Mouse (Mus musculus): ENCODE data around the gene 2700081O15Rik. TPM values are rescaled to one million over a fixed set of nuclear protein-coding genes. Genes with fewer than 3 reads are reported as not detected.
A peak's percentile ranks its signal among the peaks of the same experiment; 100 is the strongest.
"Not testable (repeated sequence)": the region's sequence is repeated elsewhere in the genome, so short reads cannot be mapped to it uniquely, and the experiment has no call there.

Gene 2700081O15Rik
- polyA plus RNA-seq, 1 experiment from 2014 or later = 17.7 TPM

DNA sequence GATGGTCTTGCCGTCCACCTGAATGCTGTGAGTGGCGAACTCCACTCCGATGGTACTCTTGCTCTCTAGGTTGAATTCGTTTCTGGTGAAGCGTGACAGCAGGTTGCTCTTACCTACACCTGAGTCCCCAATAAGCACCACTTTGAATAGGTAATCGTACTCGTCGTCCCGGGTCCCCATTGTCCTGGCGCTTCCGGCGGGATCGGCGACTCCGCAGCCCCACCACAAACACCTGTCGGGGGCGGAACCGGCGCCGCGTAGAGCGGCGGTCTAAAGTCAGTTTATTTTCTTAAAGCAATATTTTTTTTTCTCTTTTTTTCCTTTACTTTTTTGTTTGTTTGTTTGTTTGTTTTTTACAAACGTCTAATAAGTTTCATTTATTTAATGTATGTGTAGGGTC, 18.5 kb upstream of the 2700081O15Rik start:
- H3K9ac ChIP-seq; H3K4me1 ChIP-seq (replicated peaks); H3K36me3 ChIP-seq; H3K27ac ChIP-seq; H3K4me3 ChIP-seq; H3K9me3 ChIP-seq; ATAC-seq (ENCODE audit: low FRiP score); H3K4me2 ChIP-seq: not testable (repeated sequence)
- peaks cover 10% of the 10 kb centered on the region; the same call in 1 of the 2 replicates for H3K27me3 ChIP-seq
- 43% methylated on average over 24 of the region's 24 CpGs for WGBS

DNA sequence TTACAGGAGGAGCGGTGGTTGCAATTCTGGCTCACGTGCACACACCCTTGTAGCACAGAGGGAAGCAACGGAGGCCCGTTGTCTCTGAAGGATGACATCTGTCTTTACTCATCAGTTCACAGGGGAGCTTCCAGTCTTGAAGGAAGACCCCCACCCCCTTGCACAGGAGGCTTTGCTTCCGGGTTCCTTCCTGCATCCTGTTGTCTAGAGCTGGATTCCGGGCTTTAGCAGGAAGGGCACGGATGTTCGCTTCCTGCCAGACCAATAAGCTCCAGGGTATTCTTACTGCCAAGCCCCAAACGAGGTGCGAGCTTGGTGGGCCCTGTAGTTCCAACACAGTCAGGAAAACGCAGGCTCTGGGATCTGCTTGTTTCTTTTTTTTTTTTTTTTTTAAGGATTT, 16.8 kb upstream of the 2700081O15Rik start:
- no peak overlapping the region for H3K27ac ChIP-seq
- 83% methylated on average over 11 of the region's 11 CpGs for WGBS
- peaks cover 10% of the 10 kb centered on the region; the same call in 1 of the 2 replicates for H3K27me3 ChIP-seq
- H3K4me1 ChIP-seq (replicated peaks) = no peaks in the 10 kb centered on the region
- H3K9me3 ChIP-seq = no peaks in the 10 kb centered on the region
- no peak overlapping the region for H3K9ac ChIP-seq
- H3K4me3 ChIP-seq = no peak overlapping the region
- no peak for ATAC-seq (ENCODE audit: low FRiP score)
- no peak overlapping the region for H3K4me2 ChIP-seq
- H3K36me3 ChIP-seq = no peaks in the 10 kb centered on the region

DNA sequence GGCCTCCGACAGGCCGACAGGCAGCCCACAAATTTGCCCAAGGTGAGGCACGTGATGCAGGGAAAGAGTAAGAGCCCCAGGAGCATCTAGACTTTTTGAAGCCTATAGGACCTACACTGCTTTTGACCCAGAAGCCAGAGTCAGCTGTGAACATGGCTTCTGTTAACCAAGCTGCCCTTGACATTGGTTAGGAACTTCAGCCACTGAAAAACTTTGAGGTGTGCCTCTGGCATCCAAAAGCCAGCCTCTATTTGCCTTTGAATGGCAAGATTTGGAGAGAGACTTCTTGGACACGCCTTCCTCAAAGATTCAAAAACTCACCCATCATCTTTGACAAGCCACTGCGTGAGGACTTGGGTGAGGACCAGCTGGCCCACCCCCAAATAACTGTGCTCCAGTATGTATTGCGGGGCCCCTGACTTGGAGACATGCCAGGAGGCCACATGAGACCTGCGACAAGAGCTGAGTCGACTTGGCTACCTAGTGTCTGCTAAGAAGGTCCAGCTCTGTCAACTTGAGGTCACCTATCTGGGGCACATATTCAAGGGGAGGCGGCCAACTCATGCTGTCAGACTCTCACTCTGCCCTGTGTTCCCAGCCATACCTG, 12.7 kb upstream of the 2700081O15Rik start:
- Histone ChIP-seq H3K4me2 (no peak overlapping the region), H3K9ac (no peak overlapping the region), H3K4me1 (replicated peaks) (no peaks in the 10 kb centered on the region), H3K36me3 (no peaks in the 10 kb centered on the region), H3K9me3 (no peaks in the 10 kb centered on the region), H3K27me3 (peaks cover 5% of the 10 kb centered on the region; the same call in 1 of the 2 replicates), H3K27ac (no peak overlapping the region), H3K4me3 (no peak overlapping the region)
- WGBS = 72% methylated on average over 9 of the region's 9 CpGs
- ATAC-seq (ENCODE audit: low FRiP score) = no peak

DNA sequence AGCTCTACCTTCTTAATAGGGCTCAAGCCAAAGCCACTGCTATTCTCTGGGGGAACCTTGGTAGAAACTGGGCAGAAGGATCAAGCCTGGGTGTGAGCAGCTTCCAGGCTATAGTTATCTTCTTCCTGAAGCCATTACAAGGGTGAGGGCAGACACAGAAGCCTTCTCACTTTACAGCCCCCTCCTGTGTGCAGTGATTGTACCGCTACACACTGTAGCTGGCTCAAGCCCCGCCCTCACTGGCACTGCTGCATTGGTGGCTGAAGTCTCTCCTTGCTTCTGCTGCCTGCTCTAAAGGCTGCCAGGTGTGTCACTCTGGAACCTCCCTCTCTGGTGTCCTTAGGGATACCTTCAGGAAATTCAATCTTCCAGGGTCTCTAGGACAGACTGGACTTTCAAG, 5.1 kb upstream of the 2700081O15Rik start:
- Histone ChIP-seq H3K4me3 (no peak overlapping the region), H3K9ac (no peak overlapping the region), H3K27ac (no peak overlapping the region), H3K4me1 (replicated peaks) (peaks cover 15% of the 10 kb centered on the region), H3K9me3 (no peaks in the 10 kb centered on the region), H3K4me2 (no peak overlapping the region), H3K36me3 (no peaks in the 10 kb centered on the region), H3K27me3 (no peaks in the 10 kb centered on the region)
- no peak for ATAC-seq (ENCODE audit: low FRiP score)
- WGBS = 69% methylated on average over 2 of the region's 2 CpGs

DNA sequence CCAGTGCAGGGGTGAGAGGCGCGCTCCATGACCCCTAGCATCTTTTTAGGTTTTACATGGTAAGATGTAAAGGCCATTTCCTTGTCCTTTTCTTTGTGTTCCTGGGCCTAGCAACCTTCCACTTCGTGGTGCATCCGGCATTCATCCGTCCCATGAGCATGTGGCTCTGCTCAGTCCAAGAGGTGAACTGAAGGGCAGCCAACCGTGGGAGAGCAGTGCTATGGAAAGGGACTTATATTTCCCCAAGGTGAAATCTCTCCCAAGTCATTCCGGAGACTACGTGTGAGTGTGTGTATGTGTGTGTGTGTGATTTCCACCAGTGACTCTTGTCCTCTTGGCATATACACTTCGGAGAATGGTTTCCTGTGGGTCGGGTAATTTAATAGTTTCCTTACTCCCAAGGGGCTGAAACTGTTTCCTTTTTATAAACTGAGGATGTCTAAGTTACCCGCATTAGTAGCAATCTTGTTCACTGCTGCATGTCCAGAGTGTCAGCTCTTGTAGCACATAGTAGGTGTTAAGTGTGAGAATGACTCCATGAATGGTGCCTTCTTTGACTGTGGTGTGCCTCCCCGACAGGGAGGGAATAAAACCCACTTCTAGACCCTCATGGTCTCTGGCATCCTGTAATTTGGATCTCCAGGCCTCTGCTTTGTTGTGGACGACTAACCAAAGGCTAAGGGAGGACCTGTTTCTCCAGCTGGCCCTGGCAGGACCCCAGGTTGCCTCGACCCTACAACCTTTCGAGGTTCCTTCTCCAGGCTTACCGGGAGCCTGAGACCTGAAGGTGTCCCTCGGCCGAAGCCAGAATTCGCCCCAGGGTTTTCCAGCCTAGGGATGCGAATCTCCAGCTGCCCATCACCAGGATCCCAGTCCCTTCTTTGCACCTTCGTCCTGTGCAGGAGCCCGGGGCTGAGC, 1.2 kb upstream of the 2700081O15Rik start:
- 26% methylated on average over 22 of the region's 22 CpGs for WGBS
- H3K4me3 ChIP-seq = peak overlapping the region; percentile 85
- H3K4me1 ChIP-seq (replicated peaks) = peaks cover 40% of the 10 kb centered on the region
- no peaks in the 10 kb centered on the region for H3K27me3 ChIP-seq
- no peaks in the 10 kb centered on the region for H3K9me3 ChIP-seq
- H3K27ac ChIP-seq = peak overlapping the region; percentile 99
- peak overlapping the region; percentile 85 for H3K4me2 ChIP-seq
- H3K36me3 ChIP-seq = peaks cover 9% of the 10 kb centered on the region
- ATAC-seq (ENCODE audit: low FRiP score) = no peak; the same call in 1 of the 2 replicates
- H3K9ac ChIP-seq = peak overlapping the region; percentile 98

DNA sequence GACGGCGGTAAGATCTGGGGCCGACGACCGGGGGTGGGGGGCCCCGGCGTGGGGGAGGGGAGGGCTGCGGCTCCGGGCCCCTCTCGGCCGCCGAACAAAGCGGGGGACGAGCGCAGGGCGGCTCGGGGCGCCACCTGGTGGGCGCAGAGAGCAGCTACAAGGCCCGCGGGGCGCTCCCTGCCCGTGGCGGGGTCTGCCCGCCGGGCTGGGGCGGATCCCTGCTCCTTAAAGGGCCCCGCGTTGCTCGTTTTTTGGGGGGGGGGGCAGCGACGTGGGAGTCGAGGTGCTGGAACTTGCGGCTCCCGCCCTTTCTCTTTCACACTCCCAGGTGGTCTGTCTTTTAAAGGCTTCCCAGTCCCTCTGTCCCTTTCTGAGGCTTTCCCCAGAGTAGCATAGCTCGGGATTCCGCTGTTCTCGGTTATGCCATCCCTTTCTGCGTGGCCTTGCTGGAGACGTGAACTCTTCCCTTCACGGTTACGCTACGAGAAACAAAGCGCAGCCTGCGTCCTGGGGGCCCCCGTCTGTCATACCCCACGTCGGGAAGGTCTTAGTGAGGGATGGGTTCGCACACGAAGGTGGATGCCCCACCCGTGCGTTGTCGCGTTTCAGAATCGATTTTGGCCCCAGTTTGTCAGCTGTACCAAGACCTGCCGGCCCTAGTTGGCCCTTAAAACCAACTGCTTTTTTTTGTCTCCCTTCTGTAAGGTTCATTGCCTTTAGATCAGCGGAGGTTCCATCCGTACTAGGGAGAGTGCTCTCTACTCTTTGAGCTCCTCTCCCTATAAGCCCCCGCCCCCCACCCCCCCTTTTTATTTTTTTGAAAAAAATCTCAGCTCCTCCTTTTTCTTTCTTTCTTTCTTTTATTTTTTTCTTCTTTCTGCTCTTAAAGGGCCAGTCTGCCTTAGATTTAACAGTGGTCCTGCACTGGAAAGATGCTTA, 755 bp downstream of the 2700081O15Rik start:
- H3K9me3 ChIP-seq = no peaks in the 10 kb centered on the region
- peak overlapping the region; percentile 98 for H3K9ac ChIP-seq
- peak; percentile 64 for ATAC-seq (ENCODE audit: low FRiP score)
- peaks cover 60% of the 10 kb centered on the region for H3K4me1 ChIP-seq (replicated peaks)
- peaks cover 28% of the 10 kb centered on the region for H3K36me3 ChIP-seq
- peak overlapping the region; percentile 85 for H3K4me3 ChIP-seq
- H3K27ac ChIP-seq = peak overlapping the region; percentile 99
- WGBS = under 1% methylated on average over 59 of the region's 59 CpGs
- peak overlapping the region; percentile 85 for H3K4me2 ChIP-seq
- no peaks in the 10 kb centered on the region for H3K27me3 ChIP-seq

DNA sequence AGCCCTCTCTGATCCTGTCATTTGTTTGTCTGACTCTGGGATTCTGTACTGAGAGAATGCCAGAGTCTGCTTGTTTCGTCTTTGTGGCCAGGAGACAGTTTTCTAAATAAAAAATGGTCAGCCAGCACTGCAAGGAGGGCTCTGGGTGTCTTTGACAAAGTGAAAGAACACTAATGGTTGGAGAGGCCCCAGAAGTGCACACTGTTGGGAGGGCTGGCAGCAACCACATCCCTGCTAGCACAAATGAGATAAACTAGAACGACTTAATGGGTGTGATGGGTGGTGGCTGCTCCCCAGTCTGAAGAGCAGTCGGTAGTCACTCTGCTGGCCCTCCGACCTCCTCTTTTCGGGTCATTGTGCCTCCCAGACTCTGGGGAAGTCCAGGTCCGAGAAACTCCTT, 1.7 kb downstream of the 2700081O15Rik start:
- H3K36me3 ChIP-seq = peaks cover 34% of the 10 kb centered on the region
- ATAC-seq (ENCODE audit: low FRiP score) = no peak
- no peaks in the 10 kb centered on the region for H3K9me3 ChIP-seq
- H3K9ac ChIP-seq = peak overlapping the region; percentile 98
- peak overlapping the region; percentile 99 for H3K27ac ChIP-seq
- H3K4me3 ChIP-seq = peak overlapping the region; percentile 85
- H3K27me3 ChIP-seq = no peaks in the 10 kb centered on the region
- peak overlapping the region; percentile 85 for H3K4me2 ChIP-seq
- peaks cover 70% of the 10 kb centered on the region for H3K4me1 ChIP-seq (replicated peaks)
- WGBS = 16% methylated on average over 6 of the region's 6 CpGs

DNA sequence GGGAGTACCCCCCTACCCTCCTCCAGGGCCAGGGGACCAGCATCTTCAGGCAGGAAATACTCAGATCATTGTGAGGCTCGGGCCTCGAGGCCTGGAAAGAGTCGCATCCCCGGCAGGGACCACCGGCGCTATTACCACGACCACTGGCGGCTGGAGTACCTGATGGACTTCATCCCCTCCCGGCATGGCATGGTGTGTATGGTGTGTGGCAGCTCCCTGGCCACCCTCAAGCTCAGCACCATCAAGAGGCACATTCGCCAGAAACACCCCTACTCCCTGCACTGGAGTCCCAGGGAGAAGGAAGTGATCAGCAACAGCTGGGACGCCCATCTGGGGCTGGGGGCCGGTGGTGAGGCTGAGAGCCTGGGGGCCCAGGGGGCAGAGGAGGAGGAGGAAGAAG, 2.7 kb downstream of the 2700081O15Rik start:
- 47% methylated on average over 12 of the region's 12 CpGs for WGBS

DNA sequence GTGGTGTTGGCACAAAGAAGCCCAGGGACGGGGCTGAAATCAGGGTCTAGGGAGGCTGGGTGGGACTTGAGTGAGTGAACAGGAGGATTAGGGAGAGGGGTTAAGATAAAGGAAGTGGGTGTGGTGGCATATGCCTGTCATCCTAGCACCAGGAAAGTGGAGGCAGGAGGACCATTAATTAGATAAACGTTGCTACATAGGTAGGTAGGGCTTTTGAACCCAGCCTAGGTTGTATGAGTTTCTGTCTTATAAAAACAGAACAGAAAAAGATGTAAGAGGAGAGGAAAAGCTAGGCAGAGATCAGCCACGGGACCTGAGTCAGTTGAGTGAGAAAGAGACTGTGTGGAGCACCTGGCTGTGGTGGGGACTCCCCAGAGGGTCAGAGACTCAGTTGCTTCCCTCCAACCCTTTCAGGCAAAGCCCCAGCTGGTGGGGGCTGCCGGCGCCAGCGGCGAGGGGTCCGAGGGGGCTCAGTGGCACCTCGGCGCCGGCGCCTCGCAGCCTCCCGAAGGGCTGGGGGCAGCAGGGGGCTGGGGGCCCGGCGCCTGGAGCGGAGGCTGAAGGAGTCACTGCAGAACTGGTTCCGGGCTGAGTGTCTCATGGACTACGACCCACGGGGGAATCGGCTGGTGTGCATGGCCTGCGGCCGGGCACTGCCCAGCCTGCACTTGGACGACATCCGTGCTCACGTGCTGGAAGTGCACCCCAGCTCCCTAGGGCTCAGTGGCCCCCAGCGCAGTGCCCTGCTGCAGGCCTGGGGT, 3.6 kb downstream of the 2700081O15Rik start:
- Histone ChIP-seq H3K4me1 (replicated peaks) (peaks cover 76% of the 10 kb centered on the region), H3K36me3 (peaks cover 44% of the 10 kb centered on the region), H3K4me2 (peak overlapping the region; percentile 85), H3K27me3 (no peaks in the 10 kb centered on the region), H3K9ac (peak overlapping the region; percentile 98), H3K4me3 (peak overlapping the region; percentile 85), H3K9me3 (no peaks in the 10 kb centered on the region), H3K27ac (peak overlapping the region; percentile 99)
- 38% methylated on average over 27 of the region's 27 CpGs for WGBS
- ATAC-seq (ENCODE audit: low FRiP score) = no peak

More for the DNA sequence above, 2.7 kb downstream of the 2700081O15Rik start:
- Histone ChIP-seq H3K36me3 (peaks cover 42% of the 10 kb centered on the region), H3K4me3 (peak overlapping the region; percentile 85), H3K27me3 (no peaks in the 10 kb centered on the region), H3K9me3 (no peaks in the 10 kb centered on the region), H3K27ac (peak overlapping the region; percentile 99), H3K9ac (peak overlapping the region; percentile 98), H3K4me2 (peak overlapping the region; percentile 85), H3K4me1 (replicated peaks) (peaks cover 80% of the 10 kb centered on the region)
- no peak for ATAC-seq (ENCODE audit: low FRiP score)

DNA sequence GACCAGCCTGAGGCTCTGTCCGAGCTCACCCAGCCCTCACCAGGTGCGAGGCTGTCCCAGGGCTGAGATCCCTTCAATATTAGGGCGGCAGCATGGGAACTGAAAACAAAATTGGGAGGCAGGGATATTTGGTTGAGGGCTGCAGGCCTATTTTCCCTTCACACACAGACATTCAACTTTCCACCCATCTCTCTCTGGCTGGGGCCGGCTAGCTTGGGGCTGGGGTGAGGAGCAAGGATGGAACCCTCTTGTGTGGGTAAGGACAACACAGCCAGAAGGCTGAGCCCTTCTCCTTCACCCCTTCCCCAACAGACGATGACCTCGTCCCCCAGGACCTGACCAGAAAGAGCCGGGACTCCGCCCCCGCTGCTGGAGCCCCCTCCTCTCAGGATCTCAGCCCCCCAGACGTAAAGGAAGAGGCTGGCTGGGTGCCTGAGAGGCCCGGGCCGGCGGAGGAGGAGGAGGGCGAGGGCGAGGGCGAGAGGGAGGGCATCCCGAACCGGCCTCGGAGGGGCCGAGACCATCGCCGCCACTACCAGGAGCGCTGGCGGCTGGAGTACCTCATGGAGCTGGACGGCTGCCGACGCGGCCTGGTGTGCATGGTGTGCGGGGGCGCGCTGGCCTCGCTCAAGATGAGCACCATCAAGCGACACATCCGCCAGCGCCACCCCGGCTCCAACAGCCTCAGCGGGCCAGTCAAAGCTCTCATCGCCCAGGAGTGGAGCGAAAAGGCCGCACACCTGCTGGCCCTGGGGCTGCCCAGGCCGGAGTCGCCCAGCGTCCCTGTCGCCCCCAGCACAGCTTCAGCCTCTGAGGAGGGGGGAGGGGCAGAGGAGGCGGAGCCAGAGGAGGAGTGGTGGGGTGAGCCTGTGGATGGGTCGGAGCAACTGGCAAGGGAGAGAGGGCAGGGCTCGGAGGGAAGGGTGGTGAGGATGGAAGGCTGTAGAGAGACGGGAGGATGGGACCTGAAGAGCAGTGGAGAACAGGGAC, 4.5 kb downstream of the 2700081O15Rik start:
- peaks cover 53% of the 10 kb centered on the region for H3K36me3 ChIP-seq
- peaks cover 70% of the 10 kb centered on the region for H3K4me1 ChIP-seq (replicated peaks)
- 5% methylated on average over 48 of the region's 48 CpGs for WGBS
- peak overlapping the region; percentile 98 for H3K9ac ChIP-seq
- peak overlapping the region; percentile 85 for H3K4me3 ChIP-seq
- no peaks in the 10 kb centered on the region for H3K27me3 ChIP-seq
- H3K27ac ChIP-seq = peak overlapping the region; percentile 99
- ATAC-seq (ENCODE audit: low FRiP score) = peak; percentile 12
- peak overlapping the region; percentile 85 for H3K4me2 ChIP-seq
- no peaks in the 10 kb centered on the region for H3K9me3 ChIP-seq
